Comparison of ENCODE assay signal across 17 mouse cellular contexts in genomic region chr3:58487121-58487520, GRCm38 (mm10). TPM values are rescaled to one million over a fixed set of nuclear protein-coding genes. Genes with fewer than 3 reads are reported as not detected.
DNase-seq lines count a peak whose midpoint lies in the region; ATAC-seq and TF ChIP-seq lines count a peak whose summit lies in the region.
"Had no signal": no experiment of that assay in that cellular context is flagged by ENCODE, and none has a peak within 500 bp of the region (broad histone marks: within the 10 kb centered on the region; RNA-seq: fewer than 3 reads in every experiment).

No protein-coding gene starts in this region.

- no peaks in the 10 kb centered on the region for H3K4me1 ChIP-seq in heart, postnatal 0 days (ENCODE audit: control insufficient read depth, insufficient read depth)
- no peaks in the 10 kb centered on the region for H3K4me1 ChIP-seq in lung, postnatal 0 days (ENCODE audit: insufficient read depth, low read depth, low read length)
- H3K4me1 ChIP-seq: embryonic facial prominence, embryonic 10.5 days; neural tube, embryonic 12.5 days had no signal

- no peak overlapping the region for H3K4me2 ChIP-seq in heart, postnatal 0 days (ENCODE audit: low read depth, low read length)
- H3K4me2 ChIP-seq in lung, postnatal 0 days (replicated peaks; ENCODE audit: low read depth, low read length) = no peak overlapping the region
- H3K4me2 ChIP-seq: neural tube, embryonic 12.5 days had no signal

- H3K27ac ChIP-seq in heart, postnatal 0 days (ENCODE audit: low read depth) = no peak overlapping the region
- no peak overlapping the region for H3K27ac ChIP-seq in lung, postnatal 0 days (ENCODE audit: low read length)
- H3K27ac ChIP-seq: embryonic facial prominence, embryonic 10.5 days; neural tube, embryonic 12.5 days had no signal

- no peak for DNase-seq in heart, postnatal 0 days (ENCODE audit: low spot score)
- DNase-seq in heart, postnatal 10 days = no peak
- DNase-seq in lung, postnatal 0 days (ENCODE audit: low spot score) = no peak
- no peak for DNase-seq in lung, postnatal 14 days
- no peak for DNase-seq in brain, embryonic 14.5 days (ENCODE audit: low read depth)
- DNase-seq: adrenal gland, postnatal 14 days; cerebellum, postnatal 25 days; liver; lung, postnatal 36 days; midbrain, embryonic 14.5 days; thymus, postnatal 4 days had no signal

- H3K9me3 ChIP-seq in heart, postnatal 0 days (replicated peaks; ENCODE audit: control insufficient read depth, low read length) = peaks cover 5% of the 10 kb centered on the region; the same call in 1 of the 2 replicates
- no peaks in the 10 kb centered on the region for H3K9me3 ChIP-seq in lung, postnatal 0 days (ENCODE audit: low read length)
- H3K9me3 ChIP-seq: embryonic facial prominence, embryonic 10.5 days; neural tube, embryonic 12.5 days had no signal

- no peak for TF ChIP-seq POLR2A in brain, embryonic 14.5 days (IDR thresholded peaks at IDR 0.05; ENCODE audit: borderline replicate concordance, extremely low read depth, insufficient read depth, insufficient read length, poor library complexity, severe bottlenecking)

- no peak for ATAC-seq in heart, postnatal 0 days (ENCODE audit: insufficient read depth, low read depth)
- no peak for ATAC-seq in lung, postnatal 0 days
- no peak for ATAC-seq in frontal cortex, adult (ENCODE audit: low TSS enrichment)
- no peak; the same call in 1 of the 2 replicates for ATAC-seq in megakaryocyte progenitor cell, adult 5-6 weeks (replicated peaks; ENCODE audit: poor library complexity)
- ATAC-seq in activated CD4-positive, CD25-positive, alpha-beta regulatory T cell, adult 4 months = no peak
- ATAC-seq: intestine, embryonic 16.5 days had no signal

- TF ChIP-seq EP300 in heart, postnatal 0 days (IDR thresholded peaks at IDR 0.05; ENCODE audit: low read depth) = no peak
- TF ChIP-seq EP300 in lung, postnatal 0 days (IDR thresholded peaks at IDR 0.05) = no peak

- H3K36me3 ChIP-seq in heart, postnatal 0 days (replicated peaks; ENCODE audit: control insufficient read depth, insufficient read depth, low read length) = no peaks in the 10 kb centered on the region
- H3K36me3 ChIP-seq in lung, postnatal 0 days (ENCODE audit: insufficient read depth, low read length) = no peaks in the 10 kb centered on the region
- H3K36me3 ChIP-seq: embryonic facial prominence, embryonic 10.5 days; neural tube, embryonic 12.5 days had no signal

- peak; percentile 12; the same call in 1 of the 2 replicates for TF ChIP-seq CTCF in heart, postnatal 0 days (IDR thresholded peaks at IDR 0.05; ENCODE audit: low read depth)
- peak; percentile 34 for TF ChIP-seq CTCF in lung, postnatal 0 days (IDR thresholded peaks at IDR 0.05)
- peak; percentile 30; the same call in 1 of the 2 replicates for TF ChIP-seq CTCF in brain, embryonic 14.5 days (IDR thresholded peaks at IDR 0.05; ENCODE audit: borderline replicate concordance, extremely low read depth, insufficient read depth, insufficient read length)

- no peak overlapping the region for H3K9ac ChIP-seq in heart, postnatal 0 days (replicated peaks; ENCODE audit: low read depth, low read length)
- no peak overlapping the region for H3K9ac ChIP-seq in lung, postnatal 0 days (replicated peaks; ENCODE audit: low read depth)
- H3K9ac ChIP-seq: neural tube, embryonic 12.5 days had no signal

- WGBS in heart, postnatal 0 days = 71% methylated on average over 3 of the region's 3 CpGs
- WGBS in lung, postnatal 0 days = 69% methylated on average over 3 of the region's 3 CpGs

- H3K4me3 ChIP-seq in heart, postnatal 0 days (ENCODE audit: low read depth, low read length) = no peak overlapping the region
- H3K4me3 ChIP-seq in lung, postnatal 0 days (ENCODE audit: low read depth, low read length) = no peak overlapping the region
- H3K4me3 ChIP-seq: embryonic facial prominence, embryonic 10.5 days; neural tube, embryonic 12.5 days had no signal

- intact Hi-C loops in heart, postnatal 10 days (cut with DNase I) = loop anchor here (5.0 kb wide), 1 partner anchor 185 kb away; no protein-coding TSS in a partner anchor

- H3K27me3 ChIP-seq in heart, postnatal 0 days (ENCODE audit: control insufficient read depth, insufficient read depth, low read length) = no peaks in the 10 kb centered on the region
- H3K27me3 ChIP-seq in lung, postnatal 0 days (replicated peaks; ENCODE audit: insufficient read depth, low read length) = no peaks in the 10 kb centered on the region
- H3K27me3 ChIP-seq: neural tube, embryonic 12.5 days had no signal

RNA-seq across cellular contexts. Expression of gene Eif2a, which starts 38.5 kb away (rescaled TPM):
- total RNA-seq in heart, postnatal 0 days (2014; rRNA removed; ENCODE audit: low replicate concordance) = 45.3 and 69.3 TPM in 2 replicates
- 27.6 and 29.1 TPM in 2 replicates for polyA plus RNA-seq in heart, postnatal 0 days (2015; fragmentation: Nextera tagmentation; extraction: Ambion mirVana)
- total RNA-seq in heart, postnatal 10 days (2021) = 10 to 100 TPM; 43.5 to 45.8 TPM
- 25.7 and 28.7 TPM in 2 replicates for polyA plus RNA-seq in lung, postnatal 0 days (2015; fragmentation: Nextera tagmentation; extraction: Ambion mirVana)
- polyA plus RNA-seq in brain, embryonic 14.5 days (2012; rRNA removed) = 39.9 and 40.9 TPM in 2 replicates
- 173 and 174 TPM in 2 replicates for total RNA-seq in megakaryocyte progenitor cell, adult 5-6 weeks (2015)
- 94.7 and 102 TPM in 2 replicates for total RNA-seq in megakaryocyte progenitor cell, adult 5-6 weeks (2017)
- 10 to 100 TPM; 67.6 to 68.1 TPM for polyA plus RNA-seq in activated CD4-positive, CD25-positive, alpha-beta regulatory T cell, adult 4 months (2017; shearing (Covaris generic))

RNA-seq across cellular contexts. Expression of gene Serp1, which starts 38.6 kb away (rescaled TPM):
- total RNA-seq in heart, postnatal 0 days (2014; rRNA removed; ENCODE audit: low replicate concordance) = 59.5 and 59.7 TPM in 2 replicates
- polyA plus RNA-seq in heart, postnatal 0 days (2015; fragmentation: Nextera tagmentation; extraction: Ambion mirVana) = 59.5 and 60.7 TPM in 2 replicates
- total RNA-seq in heart, postnatal 10 days (2021) = 10 to 100 TPM; 20.7 to 21.4 TPM
- 117 and 126 TPM in 2 replicates for polyA plus RNA-seq in lung, postnatal 0 days (2015; fragmentation: Nextera tagmentation; extraction: Ambion mirVana)
- polyA plus RNA-seq in brain, embryonic 14.5 days (2012; rRNA removed) = 30.4 and 32.7 TPM in 2 replicates
- total RNA-seq in megakaryocyte progenitor cell, adult 5-6 weeks (2015) = 130 and 146 TPM in 2 replicates
- 136 and 145 TPM in 2 replicates for total RNA-seq in megakaryocyte progenitor cell, adult 5-6 weeks (2017)
- 10 to 100 TPM; 50.4 to 54.0 TPM for polyA plus RNA-seq in activated CD4-positive, CD25-positive, alpha-beta regulatory T cell, adult 4 months (2017; shearing (Covaris generic))
